Mouse (Mus musculus) left cerebral cortex, adult 9 months (tissue): ENCODE measurements around the gene Ncoa6.
"Not testable (repeated sequence)": the region's sequence is repeated elsewhere in the genome, so short reads cannot be mapped to it uniquely, and the experiment has no call there.

ENCODE experiments used
- DNase-seq, 2 experiments: peaks; one replicate each; pipeline ENCODE4 v3.0.0; 2022; ENCODE audit warnings: low spot score in 2 of 2

Ncoa6 gene

GRCm38 (mm10) chr2:155473570-155474088 lies at the start of gene Ncoa6:
Gene Ncoa6, minus strand, starts transcription at chr2:155473894.
- DNase-seq = peak in 1 of 2 experiments; percentile 39

- DNase-seq = no peak
Observed at GRCm38 (mm10) chr2:155518531-155519270, 45.0 kb upstream of the Ncoa6 start.

DNA sequence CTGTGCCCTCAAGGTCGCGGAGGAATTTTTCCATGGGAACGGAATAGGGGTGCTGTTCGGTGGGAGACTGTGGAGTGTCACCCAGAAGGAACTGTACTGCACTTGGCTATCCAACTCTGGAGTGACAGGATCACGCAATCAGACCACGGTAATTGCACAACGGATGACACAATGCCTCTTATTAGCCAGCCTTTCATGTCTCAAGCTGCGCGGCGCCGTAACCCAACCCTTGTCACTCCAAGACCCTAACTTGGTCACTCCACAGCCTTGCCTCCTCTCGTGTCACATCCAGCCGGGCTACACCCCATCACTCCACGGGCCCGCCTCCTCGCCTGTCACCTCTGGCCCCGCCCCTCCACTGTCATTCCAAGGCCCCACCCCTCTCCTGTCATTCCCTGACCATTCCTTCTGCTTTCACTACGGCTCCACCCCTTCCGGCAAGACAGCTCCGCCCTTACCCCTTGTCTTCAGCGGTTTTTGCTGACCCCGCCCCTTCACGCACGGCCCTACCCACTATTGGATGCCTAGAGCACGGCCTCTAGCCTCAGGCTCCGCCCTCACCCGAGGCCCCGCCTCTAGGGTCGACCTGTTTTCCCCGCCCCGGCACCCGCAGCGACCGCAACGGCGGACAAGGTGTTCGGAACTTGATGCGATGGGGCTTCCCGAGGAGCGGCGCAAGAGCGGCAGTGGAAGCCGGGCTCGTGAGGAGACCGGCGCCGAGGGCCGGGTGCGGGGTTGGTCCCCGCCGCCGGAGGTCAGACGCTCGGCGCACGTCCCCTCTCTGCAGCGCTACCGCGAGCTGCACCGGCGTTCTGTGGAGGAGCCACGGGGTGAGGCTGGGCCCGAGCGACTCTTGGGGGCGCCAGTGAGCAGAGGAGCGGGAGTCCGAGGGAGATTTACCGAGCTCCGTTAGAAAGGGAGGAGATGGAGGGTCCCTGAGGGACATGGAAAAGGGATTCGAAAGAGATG lies 44.0 kb upstream of the Ncoa6 start, which contains the start of the genes Acss2 and Ggt7:
Acss2 (plus strand) TSS at position 494 of the 969 bp plus-strand sequence.
Ggt7 (minus strand) TSS at position 783 of the 969 bp plus-strand sequence.
- peak; percentile 97 to 98 for DNase-seq

DNA sequence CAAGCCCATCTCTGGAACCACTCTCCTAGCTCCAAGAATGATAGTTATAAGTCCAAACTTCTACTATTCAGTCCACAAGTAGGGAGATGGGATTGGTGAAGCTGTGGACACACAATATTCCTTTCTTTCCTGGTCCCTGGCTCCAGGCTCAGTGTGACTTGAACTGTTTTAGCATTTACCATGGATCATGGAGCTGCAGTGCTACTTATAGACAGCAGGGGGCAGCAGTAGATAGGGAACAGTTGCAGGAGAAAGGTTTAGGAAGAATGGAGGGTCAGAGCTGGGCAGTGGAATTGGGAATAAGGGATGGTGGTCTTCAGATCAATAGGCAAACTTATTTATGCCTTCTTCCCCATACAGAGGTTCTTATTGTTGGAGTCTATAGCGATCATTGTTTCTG lies 42.2 kb upstream of the Ncoa6 start:
- peak in 1 of 2 experiments; percentile 80 for DNase-seq

- peak; percentile 79 to 87 for DNase-seq
Observed at GRCm38 (mm10) chr2:155514666-155515065, 41.0 kb upstream of the Ncoa6 start.

DNA sequence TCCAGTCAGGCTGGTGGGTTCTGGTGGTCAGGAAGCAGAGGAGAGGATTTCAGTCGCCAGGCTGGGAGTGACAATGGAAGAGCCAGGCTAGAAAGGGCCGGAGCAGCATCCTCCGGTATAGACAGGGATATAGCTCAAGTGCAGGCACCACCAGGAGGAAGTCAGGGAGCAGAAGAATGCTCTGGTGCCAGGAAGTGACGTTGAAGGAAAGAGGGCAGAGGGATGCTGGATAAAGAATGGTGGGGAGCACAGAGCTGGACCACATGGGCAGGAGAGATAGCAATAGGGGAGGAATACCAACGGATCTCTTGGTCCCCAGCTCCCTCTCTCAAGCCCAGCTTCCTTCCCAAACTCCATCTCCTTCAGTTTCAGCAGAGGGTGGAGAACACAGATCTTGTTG lies 39.8 kb upstream of the Ncoa6 start:
- DNase-seq = peak in 1 of 2 experiments; percentile 54

- peak in 1 of 2 experiments; percentile 59 for DNase-seq
Observed at GRCm38 (mm10) chr2:155512479-155512878, 38.8 kb upstream of the Ncoa6 start.

- peak in 1 of 2 experiments; percentile 68 for DNase-seq
Observed at GRCm38 (mm10) chr2:155507721-155508470, 34.2 kb upstream of the Ncoa6 start.

GRCm38 (mm10) chr2:155505811-155506210 lies 32.1 kb upstream of the Ncoa6 start:
- DNase-seq = no peak

GRCm38 (mm10) chr2:155504440-155505355 lies 31.0 kb upstream of the Ncoa6 start:
- DNase-seq = no peak

DNA sequence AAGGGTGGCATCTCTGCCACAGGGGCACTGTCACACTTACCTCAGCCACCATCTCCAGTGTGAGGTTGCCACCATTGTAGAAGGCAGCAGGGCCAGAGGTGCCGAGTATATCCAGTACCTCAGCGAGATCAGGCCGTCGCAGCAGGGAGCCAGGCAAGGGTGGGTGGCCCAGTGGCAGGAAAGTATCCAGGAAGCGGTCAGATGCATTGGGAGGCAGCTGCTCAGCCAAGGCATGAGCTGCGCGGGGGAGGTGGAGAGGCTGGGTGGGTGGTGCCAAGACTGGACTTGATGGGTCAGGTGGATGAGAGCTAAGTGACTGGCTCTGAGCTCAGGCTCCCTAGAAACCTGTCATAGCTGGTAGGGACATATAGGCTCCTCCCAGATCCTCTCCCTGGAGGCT lies 28.9 kb upstream of the Ncoa6 start:
- peak in 1 of 2 experiments; percentile 45 for DNase-seq

DNA sequence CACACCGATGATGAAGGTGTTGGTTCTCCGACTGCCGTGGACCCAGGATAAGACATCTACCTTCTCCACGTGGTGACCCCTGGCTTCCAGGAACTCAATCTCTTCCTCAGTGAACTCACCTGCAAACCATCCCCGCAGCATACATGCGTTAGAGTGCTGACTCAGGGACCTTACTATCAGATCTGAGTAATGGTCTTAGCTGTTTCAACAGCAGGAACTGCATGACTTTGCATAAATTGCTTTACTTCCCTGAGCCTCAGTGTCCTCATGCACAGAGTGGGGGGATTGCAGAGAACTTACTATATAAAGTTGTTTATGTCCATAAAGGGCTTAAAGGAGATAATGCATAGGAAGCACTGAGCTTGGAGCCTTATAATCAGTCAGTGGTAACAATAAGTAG lies 17.3 kb upstream of the Ncoa6 start:
- no peak for DNase-seq

DNA sequence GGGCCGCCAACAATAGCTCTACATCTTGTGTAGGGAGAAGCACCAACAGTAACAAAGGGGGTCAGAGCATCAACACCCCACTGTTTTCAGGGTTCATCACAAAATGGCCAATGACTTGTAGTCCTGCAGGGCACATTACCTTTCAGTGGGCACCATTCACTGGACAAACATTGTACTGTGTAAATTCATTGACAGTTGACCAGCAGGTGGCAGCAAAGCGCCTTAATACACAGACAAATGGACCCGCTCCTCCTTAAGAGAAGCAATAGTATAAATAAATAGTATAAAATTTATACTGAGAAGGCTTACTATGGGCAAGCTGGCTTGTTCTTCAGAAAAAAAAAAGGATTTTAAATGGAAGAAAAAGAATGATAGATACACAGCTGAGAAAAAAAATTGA lies 8.3 kb upstream of the Ncoa6 start:
- peak in 1 of 2 experiments; percentile 64 for DNase-seq

- peak in 1 of 2 experiments; percentile 33 for DNase-seq
Observed at GRCm38 (mm10) chr2:155472671-155473569, 774 bp downstream of the Ncoa6 start.

DNA sequence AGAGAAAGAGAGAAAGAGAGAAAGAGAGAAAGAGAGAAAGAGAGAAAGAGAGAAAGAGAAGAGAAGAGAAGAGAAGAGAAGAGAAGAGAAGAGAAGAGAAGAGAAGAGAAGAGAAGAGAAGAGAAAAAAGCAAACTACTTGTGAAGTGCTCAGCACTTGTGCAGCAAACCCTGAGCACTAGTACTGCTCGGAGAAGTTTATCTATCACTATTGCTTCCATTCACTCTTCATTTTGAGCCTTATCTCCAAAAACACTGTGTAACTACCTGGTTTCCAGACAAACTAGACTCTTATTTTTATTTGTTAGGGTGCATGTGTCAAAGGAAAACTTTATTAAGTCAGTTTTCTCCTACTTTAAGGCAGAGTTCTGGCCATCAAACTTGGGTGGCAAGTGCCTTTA lies 6.8 kb downstream of the Ncoa6 start:
- no peak for DNase-seq

DNA sequence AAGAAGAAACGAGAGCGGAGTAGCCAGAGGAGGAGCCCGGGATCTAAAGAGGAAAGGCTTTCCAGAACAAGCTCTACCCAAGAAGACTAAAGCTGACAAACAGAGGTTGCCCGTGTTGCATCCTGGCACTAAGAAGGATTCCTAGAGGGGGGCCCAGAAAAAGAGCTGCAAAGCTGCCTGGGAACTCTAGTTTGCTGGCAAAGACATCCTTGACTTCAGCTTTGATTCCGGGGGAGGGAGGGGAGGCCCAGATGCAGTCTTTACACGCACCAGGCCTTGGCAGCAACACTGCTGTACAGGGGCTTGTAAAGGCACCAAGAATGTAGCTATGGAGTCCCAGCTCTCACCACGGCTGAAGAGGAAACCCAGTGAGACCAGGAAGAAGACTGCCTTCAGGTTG lies 20.1 kb downstream of the Ncoa6 start:
- no peak for DNase-seq

DNA sequence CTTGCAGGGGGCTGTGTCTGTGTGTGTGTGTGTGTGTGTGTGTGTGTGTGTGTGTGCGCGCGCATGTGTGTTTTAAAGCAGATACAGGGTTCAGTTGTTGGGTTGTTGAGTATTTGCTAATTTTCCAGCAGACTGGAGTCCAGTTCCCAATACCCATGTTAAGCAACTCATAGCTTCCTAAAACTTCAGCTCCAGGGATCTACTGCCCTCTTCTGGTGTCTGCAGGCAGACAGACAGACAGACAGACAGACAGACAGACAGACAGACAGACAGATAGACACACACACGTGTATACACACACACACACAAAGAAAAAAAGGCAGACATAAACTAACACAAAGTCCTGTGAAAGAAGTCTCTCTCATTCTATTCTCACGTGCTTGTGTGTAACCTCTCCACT lies 22.4 kb downstream of the Ncoa6 start:
- no peak for DNase-seq

- not testable (repeated sequence) for DNase-seq
Observed at GRCm38 (mm10) chr2:155447906-155448305, 25.8 kb downstream of the Ncoa6 start.

GRCm38 (mm10) chr2:155443446-155443845 lies 30.2 kb downstream of the Ncoa6 start:
- no peak for DNase-seq
